Mouse (Mus musculus) layer of hippocampus, adult 11-12 months (tissue): ENCODE measurements at regions not wholly inside any gene's neighbourhood (a gene's known extent, or its start where the extent isn't known, plus 50 kb on each side); places are given as distances from the start of the nearest gene placed in this dataset.

Source experiments
- DNase-seq: peaks from one replicate; pipeline ENCODE4 v3.0.0; 2022; ENCODE audit warnings: low spot score

DNA sequence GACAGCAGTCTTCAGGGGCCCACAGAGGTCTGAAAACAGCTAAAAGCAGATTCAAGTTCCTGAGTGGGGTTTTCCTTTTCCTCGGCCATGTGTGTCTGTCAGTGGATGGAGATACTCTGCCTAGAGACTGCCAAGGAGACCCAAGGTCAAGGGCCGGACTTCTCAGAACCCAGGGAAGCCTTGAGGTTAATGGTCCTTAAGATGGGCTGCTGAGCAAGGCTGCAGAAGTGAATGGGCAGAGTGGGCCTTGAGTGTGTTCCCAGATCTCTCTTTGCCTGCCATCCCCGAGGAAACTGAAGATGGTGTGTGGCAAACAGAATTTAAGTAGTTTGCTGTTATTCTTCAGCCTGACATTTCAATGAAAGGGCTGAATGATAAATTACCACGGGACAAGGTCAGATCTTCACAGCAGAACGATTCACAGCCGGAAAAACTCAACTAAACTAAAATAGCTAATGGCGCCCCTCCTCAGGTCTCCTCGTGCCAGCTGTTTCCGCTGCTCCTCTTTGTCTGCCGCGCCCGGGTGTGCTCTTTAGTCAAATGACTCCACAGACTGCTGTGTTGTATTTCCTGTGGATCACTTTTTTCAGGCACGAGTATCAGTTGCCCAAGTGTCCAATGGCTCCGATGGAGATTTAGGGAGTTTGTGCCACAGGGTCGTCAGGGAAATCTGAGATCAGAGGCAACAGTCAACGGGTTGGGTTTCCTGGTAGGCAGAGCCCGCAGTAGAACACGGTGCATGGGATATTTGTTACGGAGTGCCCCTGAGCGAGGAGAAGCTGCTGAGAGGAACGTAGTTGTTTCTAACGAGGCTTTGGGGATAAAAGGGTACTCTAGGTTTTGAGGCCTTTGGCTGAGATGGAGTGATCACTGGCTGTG lies 93.5 kb upstream of the Tut7 start:
- no peak for DNase-seq

DNA sequence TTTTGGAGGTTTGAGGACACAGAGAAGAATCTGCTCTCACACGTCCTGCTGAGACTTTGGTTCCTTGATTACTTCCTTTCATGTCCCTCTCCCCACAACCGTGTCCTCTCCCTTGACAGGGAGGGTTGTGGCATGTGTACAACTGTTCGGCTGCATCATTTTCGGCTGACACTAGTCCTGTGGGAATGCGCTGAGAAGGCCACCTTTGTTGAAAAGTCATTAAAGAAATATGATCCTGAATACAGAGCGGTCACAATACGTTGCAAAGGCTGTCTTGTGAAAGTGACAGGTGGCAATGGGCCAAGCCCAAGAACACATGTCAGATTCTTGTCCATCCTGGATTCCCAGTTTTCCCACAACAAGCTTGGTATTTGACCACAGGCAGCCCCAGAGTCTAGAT lies 92.8 kb upstream of the Tut7 start:
- no peak for DNase-seq

DNA sequence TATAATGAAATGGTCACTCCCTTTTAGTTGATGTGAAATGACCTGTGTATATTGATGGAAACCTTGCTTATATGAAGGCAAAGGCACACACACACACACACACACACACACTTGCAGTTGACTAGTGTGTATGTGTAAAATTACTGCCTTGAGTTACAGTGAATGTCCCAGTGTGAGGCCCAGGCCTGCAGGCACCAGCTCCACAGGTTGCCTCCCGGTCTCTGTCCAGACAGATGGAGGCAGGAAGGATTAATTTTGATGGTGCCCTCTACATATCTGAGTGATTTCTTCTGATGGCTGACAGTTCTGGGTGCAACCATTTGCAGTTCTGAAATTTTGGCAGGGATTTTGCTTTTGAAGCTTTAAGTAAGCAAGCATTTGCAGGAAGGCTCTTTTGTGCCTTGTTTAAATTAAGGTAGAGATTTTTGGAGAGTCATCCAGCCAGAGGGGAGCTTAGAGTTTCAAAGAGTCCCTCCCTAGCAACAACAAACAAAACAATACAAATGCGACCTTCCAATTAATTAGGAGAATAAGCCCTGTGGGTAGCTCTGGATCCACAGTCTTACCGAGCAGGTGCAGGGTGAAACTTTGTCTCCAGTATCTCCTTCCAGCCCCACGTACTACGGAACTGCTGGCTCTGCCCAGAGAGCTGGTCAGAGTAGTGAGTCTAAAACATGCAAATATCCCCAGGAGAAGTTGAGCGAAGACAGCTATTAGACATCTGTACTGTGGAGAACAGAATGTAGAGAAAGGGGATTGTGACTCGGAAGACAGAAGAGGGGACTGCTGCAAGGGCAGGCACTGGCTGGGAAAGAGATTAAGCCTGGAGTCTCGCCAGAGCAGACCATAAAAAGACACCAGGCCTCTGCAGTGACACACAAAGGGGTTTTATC lies 87.5 kb upstream of the Tut7 start:
- no peak for DNase-seq

DNA sequence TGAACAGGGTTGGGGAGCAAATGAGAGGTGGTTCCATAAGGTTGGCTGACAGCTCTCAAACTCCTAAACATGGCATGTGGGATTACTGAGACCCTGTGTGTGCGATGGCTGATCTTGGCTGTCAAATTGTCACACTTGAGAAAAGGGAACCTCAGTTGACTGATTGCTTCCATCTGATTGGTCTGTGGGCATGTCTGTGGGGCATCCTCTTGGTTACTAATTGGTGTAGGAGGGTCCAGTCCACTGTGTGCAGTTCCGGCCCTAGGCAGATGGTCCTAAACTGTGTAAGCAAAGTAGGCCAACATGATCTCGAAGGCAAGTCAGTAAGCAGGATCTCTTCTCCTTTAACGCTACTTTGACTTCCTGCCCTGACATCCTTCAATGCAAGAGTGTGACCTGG lies 86.5 kb upstream of the Tut7 start:
- DNase-seq, result no peak

DNA sequence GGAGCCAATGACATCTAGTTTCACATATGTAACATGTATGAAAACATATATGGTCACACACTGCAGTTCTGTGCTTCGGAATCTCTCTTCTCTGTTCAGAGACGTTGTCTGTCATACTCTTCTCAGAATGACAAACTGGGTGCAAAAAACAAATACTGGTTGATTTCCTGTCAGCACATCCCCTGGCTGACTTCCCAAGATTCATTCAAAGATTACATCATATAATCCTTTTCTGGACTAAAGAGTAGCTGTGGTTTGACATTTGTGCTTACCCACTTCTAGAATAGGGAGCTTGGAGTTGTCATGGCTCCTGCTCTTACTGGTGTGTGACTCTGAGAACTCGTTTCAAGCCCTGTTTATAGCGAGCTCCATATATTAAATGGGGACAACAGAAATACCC lies 85.8 kb upstream of the Tut7 start:
- DNase-seq, result no peak

DNA sequence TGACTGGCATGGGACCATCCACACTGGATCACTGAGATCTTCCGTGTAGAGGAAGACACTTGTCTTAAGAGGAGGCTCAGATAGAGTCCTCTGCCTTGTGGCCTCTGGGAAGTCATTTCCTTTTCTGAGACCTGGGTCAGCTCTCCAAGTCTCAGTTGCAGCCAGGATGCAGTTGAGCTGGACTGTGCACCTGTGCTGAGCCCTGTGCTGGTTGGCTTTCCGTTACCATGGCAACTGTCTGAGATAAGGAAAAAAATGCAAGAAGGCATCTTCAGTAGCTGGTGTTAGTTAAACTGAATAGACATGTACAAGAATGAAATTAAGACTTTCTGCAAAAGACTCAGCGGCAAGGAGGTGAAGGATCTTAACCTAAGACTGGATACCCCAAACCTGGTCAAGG lies 82.5 kb upstream of the Tut7 start:
- DNase-seq, result no peak

DNA sequence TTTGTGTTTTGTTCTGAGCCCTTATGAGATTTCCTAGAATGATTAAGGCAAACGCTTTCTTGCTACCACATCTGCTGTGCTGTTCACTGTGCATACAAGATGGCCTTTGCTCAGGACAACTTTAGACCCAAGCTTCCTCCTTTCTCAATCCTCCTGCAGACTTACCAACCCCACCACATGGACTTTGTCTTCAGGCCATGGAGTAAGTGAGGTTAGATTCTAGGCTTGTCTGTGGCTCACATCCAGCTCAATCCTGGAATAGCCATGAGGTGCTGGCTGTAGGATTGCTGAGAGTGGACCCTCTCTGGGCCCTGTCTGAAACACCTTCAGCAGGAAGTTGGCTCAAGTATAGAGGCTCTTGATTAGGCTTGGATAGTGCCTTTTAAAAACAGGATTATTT lies 81.5 kb upstream of the Tut7 start:
- no peak for DNase-seq

DNA sequence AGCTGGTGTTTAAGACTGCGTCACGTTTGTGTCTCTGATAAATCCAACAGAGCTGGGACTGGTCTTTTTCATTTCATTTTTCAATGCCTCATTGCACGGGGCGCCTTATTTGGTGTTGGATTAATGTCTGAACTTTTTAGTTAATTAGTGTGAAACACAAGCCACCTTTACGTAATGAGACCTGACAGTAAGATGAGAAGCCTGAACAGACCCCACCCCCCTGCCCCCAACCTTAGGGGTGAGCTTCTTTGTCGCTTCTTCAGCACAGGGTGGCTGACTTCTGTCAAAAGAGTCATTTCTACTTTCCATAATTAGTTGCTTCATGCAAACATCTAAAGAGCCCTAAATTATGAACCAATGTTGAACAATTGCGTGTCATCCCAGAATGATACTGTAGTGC lies 76.6 kb upstream of the Tut7 start:
- DNase-seq, result no peak

DNA sequence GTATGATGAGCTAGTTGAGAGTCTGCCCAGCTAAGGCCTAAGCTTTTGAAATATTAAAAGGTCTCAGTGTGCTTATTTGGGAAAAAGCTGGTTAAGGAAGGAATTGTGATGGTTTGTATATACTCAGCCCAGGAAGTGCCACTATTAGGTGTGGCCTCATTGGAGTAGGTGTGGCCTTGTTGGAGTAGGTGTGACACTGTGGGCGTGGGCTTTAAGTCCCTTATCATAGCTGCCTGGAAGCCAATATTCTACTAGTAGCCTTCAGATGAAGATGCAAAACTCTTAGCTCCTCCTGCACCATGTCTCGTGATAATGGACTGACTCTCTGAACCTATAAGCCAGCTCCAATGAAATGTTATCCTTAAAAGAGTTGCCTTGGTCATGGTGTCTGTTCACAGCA lies 72.8 kb upstream of the Tut7 start:
- no peak for DNase-seq

DNA sequence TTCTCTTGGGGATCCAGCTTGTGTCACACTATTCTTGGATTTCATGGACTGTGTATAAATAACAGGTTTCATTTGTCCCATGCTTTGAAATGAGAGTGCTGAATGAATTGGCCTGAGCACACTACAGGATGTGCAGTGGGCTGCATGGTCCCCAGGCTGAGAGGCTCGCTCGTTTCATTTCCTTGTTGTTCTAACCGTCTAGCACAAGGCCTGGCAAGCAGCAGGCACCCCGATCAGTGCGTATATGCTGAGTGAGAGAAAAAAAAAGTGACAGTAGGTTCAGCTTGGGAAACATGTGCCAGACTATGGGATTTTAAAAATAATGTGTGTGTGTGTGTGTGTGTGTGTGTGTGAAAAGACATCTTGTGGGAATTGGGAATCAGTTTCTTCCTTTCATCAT lies 71.1 kb upstream of the Tut7 start:
- DNase-seq, result no peak

DNA sequence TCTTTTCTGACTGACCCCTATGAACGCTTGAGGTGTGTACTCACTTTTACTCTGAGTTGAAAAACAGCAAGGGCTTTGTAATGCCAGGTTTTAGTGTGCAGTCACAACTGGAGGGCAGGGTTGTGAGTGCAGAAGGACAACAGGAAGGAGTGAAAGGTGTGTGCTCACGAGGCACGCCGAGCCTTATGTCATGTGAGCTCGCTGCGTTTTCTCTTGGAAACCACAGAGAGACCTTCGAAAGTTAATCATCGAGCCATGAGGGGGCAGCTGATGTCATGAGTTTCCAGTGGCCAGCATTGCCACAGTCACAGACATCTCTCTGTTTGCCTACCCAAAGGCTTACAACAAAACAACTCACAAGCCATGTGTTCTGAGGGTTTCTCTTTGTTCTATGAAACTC lies 70.0 kb upstream of the Tut7 start:
- DNase-seq, result no peak

DNA sequence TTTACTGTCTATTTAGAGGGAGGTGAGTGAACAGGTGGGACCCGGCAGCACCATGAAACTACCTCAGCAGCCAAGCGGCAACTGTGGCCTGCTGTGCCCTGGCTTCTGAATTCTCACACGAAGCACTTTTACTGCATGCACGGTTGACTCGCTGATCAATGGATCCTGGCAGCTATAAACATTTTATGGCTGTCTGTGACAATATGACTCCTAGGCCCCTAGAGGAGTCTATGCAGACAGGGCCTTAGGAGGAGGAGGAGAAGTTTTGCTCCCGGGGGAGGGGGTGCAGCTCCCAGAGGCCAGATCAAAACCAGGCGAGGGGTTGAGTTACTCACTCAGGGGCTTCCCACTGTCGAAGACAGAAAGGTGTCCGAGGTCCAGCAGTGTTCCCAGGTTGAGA lies 69.4 kb upstream of the Tut7 start:
- DNase-seq, result no peak

DNA sequence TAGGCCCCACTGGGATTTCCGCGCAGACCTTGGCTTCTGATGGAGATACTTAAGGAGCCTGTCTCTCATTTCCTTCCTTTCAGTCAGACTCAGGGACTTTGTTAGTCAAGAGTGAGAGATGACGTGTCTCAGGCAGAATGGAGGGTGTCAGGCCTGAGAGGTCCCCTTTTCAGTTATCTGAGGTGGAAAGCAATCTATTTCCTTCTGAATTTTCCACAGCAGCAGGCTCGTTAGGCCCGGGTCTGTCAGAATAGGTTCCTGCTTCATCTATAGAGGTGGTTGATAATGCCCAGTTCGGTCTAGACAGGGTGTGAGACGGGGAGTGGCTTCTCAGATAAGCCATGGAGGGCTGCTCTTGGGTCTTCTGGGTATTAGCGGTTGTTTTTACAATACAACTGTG lies 68.8 kb upstream of the Tut7 start:
- DNase-seq, result no peak

DNA sequence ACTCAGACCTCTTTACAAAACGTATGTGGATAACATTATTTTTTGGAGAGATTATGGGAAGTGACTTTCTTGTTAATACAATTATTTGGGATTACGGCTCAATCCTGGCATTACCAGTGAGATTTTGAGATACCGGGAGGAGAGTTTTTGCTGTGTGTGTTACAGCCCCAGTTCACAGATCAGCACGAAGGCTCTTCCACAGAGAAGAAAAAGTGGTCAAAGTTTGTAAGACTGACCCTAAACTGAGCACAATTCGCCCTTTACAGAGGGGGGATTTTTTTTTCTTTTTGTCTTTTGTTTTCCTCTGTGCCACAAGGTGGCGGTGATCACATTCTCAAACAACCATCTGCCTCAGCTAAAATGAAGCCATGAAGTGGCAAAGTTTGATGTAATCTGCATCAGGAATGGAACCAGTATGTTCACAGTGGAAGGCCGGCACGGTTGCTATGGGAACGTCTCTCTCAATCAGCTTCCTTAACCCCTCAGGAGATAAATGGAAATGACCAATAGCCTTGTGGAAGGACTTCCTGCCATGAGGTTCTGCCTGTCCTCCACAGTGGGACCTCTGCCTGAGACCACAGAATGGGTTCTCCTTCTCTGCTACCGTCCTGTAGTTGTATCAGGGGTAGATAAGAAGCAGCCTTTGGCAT lies 66.6 kb upstream of the Tut7 start:
- DNase-seq, result peak; percentile 50

DNA sequence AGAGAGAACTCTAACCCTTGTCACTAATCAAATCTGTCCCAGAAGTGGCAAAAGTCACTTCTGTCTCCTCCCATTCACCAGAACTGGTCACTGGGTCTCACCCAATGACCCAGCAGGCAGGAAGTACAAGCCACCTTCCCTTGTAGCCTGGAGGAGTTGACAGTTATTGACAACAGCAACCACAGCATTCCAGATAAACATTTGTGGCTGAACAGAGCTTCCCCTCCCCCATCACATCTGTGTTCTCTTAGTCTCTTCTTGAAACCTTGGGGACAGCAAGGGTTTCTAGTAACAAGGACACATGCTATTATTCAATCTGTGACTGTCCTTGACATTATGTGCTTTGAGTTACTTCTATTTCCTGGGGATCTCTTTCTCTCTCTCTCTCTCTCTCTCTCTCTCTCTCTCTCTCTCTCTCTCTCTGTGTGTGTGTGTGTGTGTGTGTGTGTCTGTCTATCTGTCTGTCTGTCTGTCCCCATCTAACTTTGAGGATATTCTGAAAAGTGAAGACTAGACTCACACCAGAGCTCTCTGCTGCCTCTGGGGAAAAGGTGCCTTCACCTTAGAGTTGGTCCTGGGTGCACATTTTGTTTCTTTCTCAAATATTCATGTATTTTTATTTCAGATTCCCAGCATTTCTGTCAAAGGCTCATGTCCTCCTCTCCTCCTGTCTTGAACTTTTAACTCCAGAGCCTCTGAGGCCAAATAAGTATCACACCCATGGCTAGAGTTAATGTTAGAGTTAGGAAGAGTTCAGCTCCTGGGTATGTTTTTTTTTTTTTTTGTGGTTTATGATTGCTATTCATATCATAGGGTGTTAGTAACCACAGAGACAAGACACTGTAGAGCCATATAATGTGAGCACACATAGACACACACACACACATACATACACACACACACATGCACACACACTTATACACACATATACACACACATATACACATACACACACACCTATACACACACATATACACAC lies 65.4 kb upstream of the Tut7 start:
- no peak for DNase-seq

DNA sequence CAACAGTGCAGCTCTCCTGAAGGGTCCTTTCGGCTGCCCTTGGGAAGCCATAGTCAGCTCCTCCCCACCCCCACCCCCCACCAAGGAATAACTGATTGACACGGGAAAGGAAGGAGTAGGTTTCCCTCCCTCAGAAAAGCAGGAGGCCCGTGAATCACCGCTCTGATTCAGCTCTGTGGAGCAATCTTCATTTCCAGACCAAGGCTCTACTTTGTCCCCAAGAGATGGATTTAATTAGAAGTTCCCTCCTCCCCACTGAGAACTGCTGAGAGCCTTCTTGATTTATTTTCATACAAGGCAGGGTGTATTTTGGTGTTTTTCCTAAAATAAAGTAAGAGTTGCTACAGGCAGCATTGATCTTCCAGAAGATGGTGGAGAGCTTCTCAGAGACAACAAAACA lies 64.4 kb upstream of the Tut7 start:
- DNase-seq, result no peak

DNA sequence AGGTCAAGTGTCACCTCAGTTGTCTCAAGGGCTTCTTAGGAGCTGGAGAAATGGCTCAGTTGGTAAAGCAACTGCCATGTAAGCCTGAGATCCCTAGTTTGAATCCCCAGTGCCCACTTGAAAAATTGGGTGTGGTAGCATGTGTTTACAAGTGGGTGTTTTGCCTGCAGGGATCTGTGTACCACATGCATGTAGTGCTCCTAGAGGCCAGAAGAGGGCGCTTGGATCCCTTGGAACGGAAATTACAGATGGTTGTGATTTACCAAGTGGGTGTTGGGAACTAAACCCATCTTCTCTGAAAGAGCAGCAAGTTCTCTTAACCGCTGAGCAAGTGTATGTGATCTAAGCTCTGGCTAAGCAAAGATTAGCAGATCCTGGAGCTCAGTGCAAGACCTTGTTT lies 63.6 kb upstream of the Tut7 start:
- no peak for DNase-seq

DNA sequence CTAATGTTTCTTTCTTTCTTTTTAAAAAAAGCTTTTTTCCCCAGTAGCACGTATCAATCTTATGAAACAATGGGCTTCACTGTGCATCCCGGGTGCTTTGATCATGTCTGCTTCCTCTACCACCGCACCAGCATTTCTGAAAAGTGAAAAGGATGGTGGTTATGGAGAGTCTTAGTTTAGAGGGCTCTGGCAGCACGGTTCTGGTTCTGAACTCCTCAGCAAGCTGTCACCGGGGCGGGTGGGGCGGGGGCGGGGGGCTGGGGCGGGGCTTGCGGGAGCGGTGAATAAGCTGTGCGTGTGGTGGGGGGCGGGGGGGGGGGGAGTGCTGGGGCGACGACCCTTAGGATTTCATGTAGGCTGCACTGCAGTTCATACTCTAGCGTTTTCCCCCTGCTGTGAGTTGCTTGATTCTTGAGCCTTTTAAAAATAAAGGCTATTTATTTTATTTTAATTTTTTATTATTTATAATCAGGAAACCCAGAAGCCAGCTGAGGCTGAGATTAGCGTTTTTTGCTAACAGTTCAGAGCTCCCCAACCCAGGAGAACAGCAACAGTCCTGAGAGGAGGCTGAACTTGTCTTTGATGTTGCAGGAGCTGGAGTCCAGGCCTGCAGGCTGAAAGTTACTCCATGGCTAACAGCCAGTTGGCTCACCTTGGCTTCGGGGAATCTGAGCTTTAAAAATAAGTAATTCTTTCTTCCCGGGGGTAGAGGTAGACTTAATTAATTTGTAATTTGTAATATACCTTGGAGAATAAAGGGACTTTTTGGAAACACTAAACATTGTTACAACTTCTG lies 59.2 kb upstream of the Tut7 start:
- DNase-seq, result no peak

DNA sequence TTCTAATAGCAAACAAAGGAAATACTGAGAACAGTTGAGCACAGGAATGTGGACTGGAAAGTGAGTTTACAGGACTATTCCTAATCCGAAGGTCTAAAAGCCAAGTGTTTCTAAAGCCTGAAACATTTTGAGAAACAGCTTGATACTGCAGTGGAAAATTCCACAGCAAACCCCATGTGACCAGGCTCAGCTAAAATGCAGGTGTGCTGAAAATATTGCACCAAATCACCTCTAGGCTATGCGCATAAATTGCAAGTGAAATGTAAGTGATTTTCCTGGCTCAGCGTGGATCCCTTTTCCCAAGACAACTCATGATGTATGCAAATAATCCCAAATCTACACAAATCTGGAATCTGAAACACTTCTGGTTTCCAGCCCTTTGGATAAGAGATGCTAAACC lies 57.1 kb upstream of the Tut7 start:
- no peak for DNase-seq

DNA sequence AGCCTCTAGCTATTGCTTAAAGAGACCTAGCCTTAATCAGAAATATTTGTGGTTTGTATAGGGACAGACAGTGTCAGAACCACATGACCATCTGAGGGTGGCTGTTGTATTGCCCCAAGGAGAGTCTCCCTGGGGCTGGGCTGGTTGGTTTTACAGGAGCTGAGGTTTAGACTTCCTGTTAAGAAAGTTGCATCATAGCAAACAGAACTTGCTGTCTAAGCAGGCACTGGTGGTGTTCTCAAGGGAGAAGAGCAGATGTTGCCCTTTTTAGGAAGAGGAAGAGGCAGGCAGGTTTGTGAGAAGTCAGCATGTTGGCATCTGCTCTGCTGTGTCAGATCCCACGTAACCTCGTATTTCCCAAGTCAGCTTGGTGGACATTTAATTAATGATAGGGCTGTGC lies 52.7 kb upstream of the Tut7 start:
- peak; percentile 19 for DNase-seq
